Mouse (Mus musculus): ENCODE data around the gene Lsmem1. TPM values are rescaled to one million over a fixed set of nuclear protein-coding genes. Genes with fewer than 3 reads are reported as not detected.

The Lsmem1 gene
- polyA plus RNA-seq (2021), result not detected

DNA sequence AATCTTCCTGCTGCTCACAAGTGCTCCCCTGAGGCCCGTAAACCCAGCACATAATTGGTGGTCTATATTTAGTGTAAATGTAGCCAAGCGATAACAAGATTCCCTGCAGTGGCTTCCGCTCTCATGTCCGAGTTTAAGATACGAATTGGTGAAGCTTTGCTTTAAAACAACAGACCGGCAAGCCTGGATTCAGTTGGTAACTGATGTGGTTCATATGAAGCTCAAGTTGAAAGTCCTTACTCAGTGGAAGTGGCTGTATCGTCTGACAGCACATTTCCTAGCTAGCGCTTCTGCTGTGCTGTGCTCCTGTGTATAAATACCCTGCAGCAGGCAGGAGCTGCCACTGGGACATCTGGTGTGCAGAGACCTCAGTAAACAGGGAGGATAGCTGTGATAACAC, at the start of gene Lsmem1:
TSS of gene Lsmem1 (minus strand) at position 189 of the 400 bp plus-strand sequence.
- no peak for TF ChIP-seq CTCF (IDR thresholded peaks at IDR 0.05)
- ChIA-PET CTCF (interaction anchor here (1.1 to 1.9 kb wide), 5 partner anchors 10 to 117 kb away, joined by 3 to 23 read pairs (median 5); no protein-coding TSS in a partner anchor), POLR2A (no interaction called here)
- no peaks in the 10 kb centered on the region for H3K27me3 ChIP-seq
- ATAC-seq, result no peak
- in situ Hi-C loops (cut with MboI; ENCODE audit: low pct_unique_long_range_greater_than_20kb), result loop anchor here (25.0 kb wide), 1 partner anchor 262 kb away; no protein-coding TSS in a partner anchor
- DNase-seq (ENCODE audit: low read depth, low spot score), result no peak

- ATAC-seq (no peak), DNase-seq (ENCODE audit: low read depth, low spot score) (no peak)
- ChIA-PET CTCF (interaction anchor here (1.5 kb wide), 1 partner anchor 429 kb away, joined by 3 read pairs; no protein-coding TSS in a partner anchor), POLR2A (no interaction called here)
- no peaks in the 10 kb centered on the region for H3K27me3 ChIP-seq
- in situ Hi-C loops (cut with MboI; ENCODE audit: low pct_unique_long_range_greater_than_20kb), result no loop called here
- TF ChIP-seq CTCF (IDR thresholded peaks at IDR 0.05), result no peak
Measured at GRCm38 (mm10) chr12:40248454-40249180, 49.3 kb upstream of the Lsmem1 start, which contains the start of gene Ifrd1. Gene Ifrd1 (minus strand): TSS chr12:40248504.

DNA sequence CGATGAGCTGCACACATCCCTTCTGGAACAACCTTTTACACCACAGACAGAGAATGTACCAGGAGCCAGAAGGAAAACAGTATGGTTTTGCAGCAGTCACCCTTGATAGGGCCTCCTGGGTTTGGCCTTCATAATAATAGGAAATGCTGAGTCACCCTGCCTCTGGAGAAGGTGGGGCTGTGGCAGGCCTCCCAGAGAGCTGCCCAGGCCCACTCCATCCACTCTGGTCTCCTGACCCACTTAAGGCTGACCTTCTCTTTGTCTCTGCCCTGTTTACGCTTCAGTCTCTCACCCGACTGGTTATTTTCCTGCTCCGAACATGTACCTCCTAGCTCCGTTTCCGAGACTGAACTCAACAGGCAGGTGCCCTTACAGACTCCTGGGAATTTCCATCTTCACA, 48.7 kb upstream of the Lsmem1 start:
- ChIA-PET POLR2A (no interaction called here), CTCF (interaction anchor here (1.5 kb wide), 1 partner anchor 430 kb away, joined by 3 read pairs; no protein-coding TSS in a partner anchor)
- in situ Hi-C loops (cut with MboI; ENCODE audit: low pct_unique_long_range_greater_than_20kb), result no loop called here
- no peaks in the 10 kb centered on the region for H3K27me3 ChIP-seq
- peak; percentile 17 for ATAC-seq
- TF ChIP-seq CTCF (IDR thresholded peaks at IDR 0.05), result no peak
- DNase-seq (ENCODE audit: low read depth, low spot score), result peak; percentile 4

DNA sequence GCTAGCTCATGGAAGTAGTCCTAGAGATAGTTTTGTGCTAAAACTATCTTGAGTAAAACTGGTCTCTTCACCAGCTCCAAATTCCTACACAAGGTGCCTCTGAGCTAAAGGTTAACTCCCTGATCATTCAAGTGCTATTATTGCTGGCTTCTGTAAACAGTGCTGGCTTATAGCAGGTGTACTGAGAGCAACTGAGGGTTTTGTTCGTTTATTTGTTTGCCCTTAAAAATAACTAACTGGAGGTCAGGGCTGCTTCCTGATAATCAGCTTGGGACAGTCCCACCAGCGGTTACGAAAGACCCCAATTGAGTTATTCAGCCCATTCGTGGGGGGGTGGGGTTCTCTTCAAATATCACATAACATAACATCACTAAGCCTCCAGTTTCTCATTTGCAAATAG, 48.1 kb upstream of the Lsmem1 start:
- H3K27me3 ChIP-seq, result no peaks in the 10 kb centered on the region
- ATAC-seq (no peak), DNase-seq (ENCODE audit: low read depth, low spot score) (no peak)
- CTCF ChIA-PET, result interaction anchor here (0.7 to 1.5 kb wide), 2 partner anchors 10 to 431 kb away, joined by 3 to 4 read pairs; no protein-coding TSS in a partner anchor
- POLR2A ChIA-PET, result no interaction called here
- TF ChIP-seq CTCF (IDR thresholded peaks at IDR 0.05), result no peak
- in situ Hi-C loops (cut with MboI; ENCODE audit: low pct_unique_long_range_greater_than_20kb), result no loop called here

DNA sequence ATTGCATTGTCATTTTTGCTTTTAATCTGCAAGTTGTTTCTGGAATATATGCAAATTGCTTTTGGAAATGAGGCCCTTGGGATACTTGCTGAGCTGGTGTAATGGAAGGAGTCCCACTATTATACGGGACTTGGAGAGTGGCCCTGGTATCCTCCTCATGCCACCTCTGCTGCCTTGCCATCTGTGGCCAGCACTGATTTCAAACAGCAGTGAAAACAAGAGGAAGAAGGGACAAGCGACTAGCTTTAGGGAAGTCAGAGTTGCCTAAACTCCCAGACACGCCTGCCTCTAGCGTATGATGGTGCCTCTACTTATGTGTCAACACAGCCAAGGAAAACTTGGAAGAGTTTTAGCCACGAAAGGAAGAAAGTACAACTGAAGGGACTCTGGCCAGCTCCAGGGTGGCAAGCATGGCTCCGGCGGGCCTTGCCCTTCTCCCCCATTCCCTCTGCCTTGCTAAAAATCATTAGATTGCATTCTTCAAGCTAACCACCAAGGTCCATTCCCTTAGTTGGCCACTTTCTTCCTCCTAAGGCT, 46.2 kb upstream of the Lsmem1 start:
- in situ Hi-C loops (cut with MboI; ENCODE audit: low pct_unique_long_range_greater_than_20kb), result no loop called here

GRCm38 (mm10) chr12:40244926-40245325, 45.6 kb upstream of the Lsmem1 start:
- no peaks in the 10 kb centered on the region for H3K27me3 ChIP-seq
- TF ChIP-seq CTCF (IDR thresholded peaks at IDR 0.05), result no peak
- DNase-seq (ENCODE audit: low read depth, low spot score) (no peak), ATAC-seq (no peak)
- POLR2A ChIA-PET, result no interaction called here
- in situ Hi-C loops (cut with MboI; ENCODE audit: low pct_unique_long_range_greater_than_20kb), result no loop called here
- CTCF ChIA-PET, result interaction anchor here (1.0 kb wide), 1 partner anchor 23 kb away, joined by 3 read pairs; no protein-coding TSS in a partner anchor

More for the DNA sequence above, 46.2 kb upstream of the Lsmem1 start:
- no peak for ATAC-seq
- no peak for TF ChIP-seq CTCF (IDR thresholded peaks at IDR 0.05)
- no peak for DNase-seq (ENCODE audit: low read depth, low spot score)
- POLR2A ChIA-PET, result no interaction called here
- CTCF ChIA-PET, result interaction anchor here (1.0 kb wide), 1 partner anchor 22 kb away, joined by 3 read pairs; no protein-coding TSS in a partner anchor
- no peaks in the 10 kb centered on the region for H3K27me3 ChIP-seq

DNA sequence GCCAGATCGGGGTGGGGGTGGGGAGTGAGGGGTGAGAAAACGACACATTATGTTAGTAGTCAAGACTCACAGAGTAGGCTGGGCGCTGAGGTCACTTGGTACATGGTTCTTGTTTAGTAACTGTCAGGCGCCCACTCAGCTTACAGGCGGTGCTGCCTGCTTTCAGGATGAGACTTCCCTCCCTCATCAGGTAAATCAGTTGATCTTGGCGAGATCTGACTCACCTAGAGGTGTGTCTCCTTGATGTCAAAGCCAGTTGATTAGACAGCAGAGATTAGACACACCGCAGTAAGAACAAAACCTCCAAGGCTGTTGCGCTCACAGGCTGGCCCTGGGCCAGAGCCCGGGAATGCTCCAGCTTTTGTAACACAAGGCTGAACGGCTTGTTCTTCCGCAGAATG, 44.5 kb upstream of the Lsmem1 start:
- in situ Hi-C loops (cut with MboI; ENCODE audit: low pct_unique_long_range_greater_than_20kb), result no loop called here
- CTCF ChIA-PET, result no interaction called here
- DNase-seq (ENCODE audit: low read depth, low spot score) (no peak), ATAC-seq (no peak)
- no peak for TF ChIP-seq CTCF (IDR thresholded peaks at IDR 0.05)
- POLR2A ChIA-PET, result no interaction called here
- H3K27me3 ChIP-seq, result no peaks in the 10 kb centered on the region

DNA sequence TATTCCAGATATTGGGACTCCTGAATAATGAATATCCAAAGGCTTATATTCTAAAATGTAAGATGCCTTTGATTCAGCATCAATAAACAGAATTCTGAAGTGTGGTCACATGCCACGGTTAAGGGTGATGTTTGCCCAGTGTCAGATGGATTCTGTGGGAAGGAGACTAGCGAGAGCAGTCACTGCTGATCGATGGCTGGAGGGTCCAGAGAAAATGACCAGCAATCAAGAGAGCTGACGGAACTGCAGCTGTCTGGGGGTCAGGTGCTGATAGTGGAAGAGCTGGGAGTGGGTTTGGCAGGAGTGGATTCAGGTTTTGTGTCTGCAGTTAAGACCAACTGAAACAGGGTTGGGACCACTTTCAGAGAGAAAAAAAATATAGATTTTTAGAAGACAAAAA, 44.0 kb upstream of the Lsmem1 start:
- TF ChIP-seq CTCF (IDR thresholded peaks at IDR 0.05), result no peak
- POLR2A ChIA-PET, result no interaction called here
- in situ Hi-C loops (cut with MboI; ENCODE audit: low pct_unique_long_range_greater_than_20kb), result no loop called here
- CTCF ChIA-PET, result no interaction called here
- no peaks in the 10 kb centered on the region for H3K27me3 ChIP-seq
- DNase-seq (ENCODE audit: low read depth, low spot score) (no peak), ATAC-seq (no peak)

DNA sequence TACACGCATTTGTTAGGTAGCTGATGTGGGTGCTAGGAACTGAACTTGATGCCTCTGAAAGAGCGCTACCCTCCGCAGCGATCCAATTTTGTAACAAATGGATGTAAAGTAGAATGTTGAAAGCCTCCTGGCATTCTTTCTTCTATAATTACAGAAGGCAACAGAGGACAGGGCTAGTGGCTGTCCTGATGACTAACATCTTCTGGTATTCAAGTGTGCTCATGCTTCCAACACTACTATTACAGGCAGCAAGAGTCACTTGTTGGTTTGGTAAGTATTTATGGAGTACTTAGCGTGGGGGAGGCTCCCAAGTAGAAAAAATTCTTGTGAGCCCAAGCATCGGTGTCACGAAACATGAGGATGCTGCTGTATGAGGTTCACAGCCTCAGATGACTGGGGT, 39.9 kb upstream of the Lsmem1 start:
- DNase-seq (ENCODE audit: low read depth, low spot score), result no peak
- CTCF ChIA-PET, result interaction anchor here (2.0 kb wide), 1 partner anchor 13 kb away, joined by 7 read pairs; no protein-coding TSS in a partner anchor
- no peaks in the 10 kb centered on the region for H3K27me3 ChIP-seq
- peak; percentile 78 for ATAC-seq
- in situ Hi-C loops (cut with MboI; ENCODE audit: low pct_unique_long_range_greater_than_20kb), result no loop called here
- POLR2A ChIA-PET, result no interaction called here
- TF ChIP-seq CTCF (IDR thresholded peaks at IDR 0.05), result no peak

- in situ Hi-C loops (cut with MboI; ENCODE audit: low pct_unique_long_range_greater_than_20kb), result no loop called here
- POLR2A ChIA-PET, result no interaction called here
- CTCF ChIA-PET, result no interaction called here
- ATAC-seq, result no peak
- no peak for TF ChIP-seq CTCF (IDR thresholded peaks at IDR 0.05)
- no peak for DNase-seq (ENCODE audit: low read depth, low spot score)
- H3K27me3 ChIP-seq, result no peaks in the 10 kb centered on the region
Measured at GRCm38 (mm10) chr12:40232231-40232630, 32.9 kb upstream of the Lsmem1 start.

DNA sequence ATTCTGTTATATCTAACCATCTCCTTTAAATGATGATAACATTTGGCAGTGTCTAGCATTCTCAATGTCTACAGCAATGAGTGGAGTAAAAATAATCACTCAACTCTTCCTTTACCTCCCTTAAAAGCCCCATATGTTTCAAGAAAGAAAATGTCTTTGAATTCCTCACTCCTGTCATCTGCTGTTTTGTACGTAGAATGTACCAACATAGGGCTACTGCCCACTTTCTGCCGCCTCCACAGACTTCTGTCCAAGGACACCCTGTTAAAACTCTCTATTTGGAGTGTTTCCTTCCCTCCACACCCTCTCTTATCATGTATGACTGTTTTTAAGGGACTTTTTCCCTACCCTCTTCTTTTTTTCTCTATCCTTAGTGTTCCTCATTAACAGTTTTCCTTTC, 32.3 kb upstream of the Lsmem1 start:
- ChIA-PET CTCF (no interaction called here), POLR2A (no interaction called here)
- TF ChIP-seq CTCF (IDR thresholded peaks at IDR 0.05), result no peak
- in situ Hi-C loops (cut with MboI; ENCODE audit: low pct_unique_long_range_greater_than_20kb), result no loop called here
- ATAC-seq (no peak), DNase-seq (ENCODE audit: low read depth, low spot score) (no peak)
- H3K27me3 ChIP-seq, result no peaks in the 10 kb centered on the region
